Comparison of ENCODE assay signal across 10 mouse cellular contexts in genomic region chr11:88539637-88540478, GRCm38 (mm10).
DNase-seq lines count a peak whose midpoint lies in the region; ATAC-seq and TF ChIP-seq lines count a peak whose summit lies in the region.
"Had no signal": no experiment of that assay in that cellular context is flagged by ENCODE, and none has a peak within 500 bp of the region (broad histone marks: within the 10 kb centered on the region; RNA-seq: fewer than 3 reads in every experiment).

No protein-coding gene starts in this region.

- H3K9me3 ChIP-seq in heart, embryonic 11.5 days (replicated peaks; ENCODE audit: control insufficient read depth, low read length) = no peaks in the 10 kb centered on the region
- H3K9me3 ChIP-seq in midbrain, embryonic 14.5 days (ENCODE audit: control insufficient read depth, low read length) = no peaks in the 10 kb centered on the region
- H3K9me3 ChIP-seq in liver, postnatal 0 days (ENCODE audit: low read length) = no peaks in the 10 kb centered on the region
- H3K9me3 ChIP-seq: embryonic facial prominence, embryonic 15.5 days had no signal

- TF ChIP-seq CTCF in liver, postnatal 0 days (IDR thresholded peaks at IDR 0.05; ENCODE audit: low read depth) = no peak

- peaks cover 66% of the 10 kb centered on the region for H3K4me1 ChIP-seq in heart, embryonic 11.5 days (ENCODE audit: control insufficient read depth, insufficient read depth, low read length)
- H3K4me1 ChIP-seq in midbrain, embryonic 14.5 days (ENCODE audit: control insufficient read depth, insufficient read depth, low read length) = peaks cover 79% of the 10 kb centered on the region
- H3K4me1 ChIP-seq in liver, postnatal 0 days (ENCODE audit: insufficient read depth) = peaks cover 3% of the 10 kb centered on the region; the same call in 1 of the 2 replicates

- TF ChIP-seq EP300 in liver, postnatal 0 days (IDR thresholded peaks at IDR 0.05; ENCODE audit: low read depth) = no peak

- H3K27me3 ChIP-seq in heart, embryonic 11.5 days (ENCODE audit: control insufficient read depth, insufficient read depth, low read length) = no peaks in the 10 kb centered on the region
- H3K27me3 ChIP-seq in midbrain, embryonic 14.5 days (ENCODE audit: control insufficient read depth, insufficient read depth, low read length) = no peaks in the 10 kb centered on the region
- H3K27me3 ChIP-seq in liver, postnatal 0 days (ENCODE audit: insufficient read depth, low read length) = no peaks in the 10 kb centered on the region
- H3K27me3 ChIP-seq: embryonic facial prominence, embryonic 15.5 days had no signal

- ATAC-seq in heart, embryonic 11.5 days (replicated peaks; ENCODE audit: insufficient number of reproducible peaks, low FRiP score, low TSS enrichment) = no peak
- ATAC-seq in activated CD4-positive, CD25-positive, alpha-beta regulatory T cell, adult 4 months = peak; percentile 58
- no peak for ATAC-seq in midbrain, embryonic 14.5 days (ENCODE audit: low FRiP score, low TSS enrichment)
- ATAC-seq in liver, postnatal 0 days = no peak

- H3K9ac ChIP-seq in heart, embryonic 11.5 days (ENCODE audit: low read depth, low read length) = no peak overlapping the region
- H3K9ac ChIP-seq in midbrain, embryonic 14.5 days (replicated peaks; ENCODE audit: low read length) = no peak overlapping the region
- H3K9ac ChIP-seq in liver, postnatal 0 days (replicated peaks) = no peak overlapping the region
- H3K9ac ChIP-seq: embryonic facial prominence, embryonic 15.5 days had no signal

- WGBS in heart, embryonic 11.5 days (ENCODE audit: insufficient replicate concordance) = 59% methylated on average over 8 of the region's 8 CpGs
- 41% methylated on average over 8 of the region's 8 CpGs for WGBS in midbrain, embryonic 14.5 days
- 66% methylated on average over 8 of the region's 8 CpGs for WGBS in liver, postnatal 0 days (ENCODE audit: insufficient replicate concordance)

- no peak for DNase-seq in heart, adult 8-10 months (ENCODE audit: low spot score)
- peak; percentile 54 for DNase-seq in heart, postnatal 4 days
- peak; percentile 57 for DNase-seq in midbrain, embryonic 14.5 days
- no peak for DNase-seq in ovary, postnatal 36 days (ENCODE audit: low spot score)
- no peak for DNase-seq in right cerebral cortex, postnatal 14 days
- no peak for DNase-seq in liver, postnatal 0 days
- DNase-seq: adrenal gland, postnatal 10 days had no signal

- H3K4me2 ChIP-seq in heart, embryonic 11.5 days = no peak overlapping the region
- no peak overlapping the region for H3K4me2 ChIP-seq in midbrain, embryonic 14.5 days (ENCODE audit: low read length)
- H3K4me2 ChIP-seq in liver, postnatal 0 days (ENCODE audit: low read depth, low read length) = no peak overlapping the region
- H3K4me2 ChIP-seq: embryonic facial prominence, embryonic 15.5 days had no signal

- peak overlapping the region; percentile 17; the same call in 1 of the 2 replicates for H3K27ac ChIP-seq in heart, embryonic 11.5 days (ENCODE audit: low read depth, low read length)
- H3K27ac ChIP-seq in midbrain, embryonic 14.5 days (replicated peaks; ENCODE audit: low read depth, low read length) = peak overlapping the region; percentile 20; the same call in 1 of the 2 replicates
- H3K27ac ChIP-seq in liver, postnatal 0 days (ENCODE audit: low read depth) = no peak overlapping the region
- H3K27ac ChIP-seq: embryonic facial prominence, embryonic 15.5 days had no signal

- no peaks in the 10 kb centered on the region for H3K36me3 ChIP-seq in heart, embryonic 11.5 days (ENCODE audit: control insufficient read depth, insufficient read depth, low read length)
- H3K36me3 ChIP-seq in midbrain, embryonic 14.5 days (ENCODE audit: control insufficient read depth, insufficient read depth, low read length) = no peaks in the 10 kb centered on the region
- no peaks in the 10 kb centered on the region for H3K36me3 ChIP-seq in liver, postnatal 0 days (replicated peaks; ENCODE audit: insufficient read depth, low read length)
- H3K36me3 ChIP-seq: embryonic facial prominence, embryonic 15.5 days had no signal

- no peak overlapping the region for H3K4me3 ChIP-seq in heart, embryonic 11.5 days (ENCODE audit: low read depth, low read length)
- H3K4me3 ChIP-seq in midbrain, embryonic 14.5 days (replicated peaks; ENCODE audit: low read depth, low read length) = no peak overlapping the region
- no peak overlapping the region for H3K4me3 ChIP-seq in liver, postnatal 0 days (ENCODE audit: low read depth, low read length)
- H3K4me3 ChIP-seq: embryonic facial prominence, embryonic 15.5 days had no signal

Comparison
In these comparisons a context has a peak if more than half of its experiments do, and no peak if none do; other contexts are left out.
1. DNase-seq: peak in heart, postnatal 4 days (single experiment) and midbrain, embryonic 14.5 days (single experiment); none in heart, adult 8-10 months (single experiment), ovary, postnatal 36 days (single experiment), right cerebral cortex, postnatal 14 days (single experiment) and liver, postnatal 0 days (single experiment).